Comparison of ENCODE assay signal across 16 mouse cellular contexts in genomic region chr1:162136328-162136727, GRCm38 (mm10).
A peak's percentile ranks its signal among the peaks of the same experiment; 100 is the strongest.
DNase-seq lines count a peak whose midpoint lies in the region; ATAC-seq and TF ChIP-seq lines count a peak whose summit lies in the region.
"Had no signal": no experiment of that assay in that cellular context is flagged by ENCODE, and none has a peak within 500 bp of the region (broad histone marks: within the 10 kb centered on the region; RNA-seq: fewer than 3 reads in every experiment).

No protein-coding gene starts in this region.

- H3K36me3 ChIP-seq in hindbrain, embryonic 10.5 days = no peaks in the 10 kb centered on the region
- H3K36me3 ChIP-seq in hindbrain, embryonic 13.5 days = no peaks in the 10 kb centered on the region
- no peaks in the 10 kb centered on the region for H3K36me3 ChIP-seq in embryonic facial prominence, embryonic 10.5 days (replicated peaks)
- H3K36me3 ChIP-seq in hindbrain, embryonic 11.5 days (ENCODE audit: control insufficient read depth, insufficient read depth, low read length) = no peaks in the 10 kb centered on the region
- no peaks in the 10 kb centered on the region for H3K36me3 ChIP-seq in limb, embryonic 14.5 days (ENCODE audit: control insufficient read depth, insufficient read depth, low read length)
- H3K36me3 ChIP-seq: heart, embryonic 15.5 days; liver, embryonic 13.5 days had no signal

- no peak overlapping the region for H3K4me2 ChIP-seq in hindbrain, embryonic 13.5 days
- no peak overlapping the region for H3K4me2 ChIP-seq in hindbrain, embryonic 11.5 days (replicated peaks; ENCODE audit: low read depth, low read length)
- H3K4me2 ChIP-seq in limb, embryonic 14.5 days (replicated peaks; ENCODE audit: low read depth, low read length, severe bottlenecking) = no peak overlapping the region
- H3K4me2 ChIP-seq: heart, embryonic 15.5 days; liver, embryonic 13.5 days had no signal

- WGBS in hindbrain, embryonic 10.5 days = 46% methylated on average over 4 of the region's 4 CpGs
- 26% methylated on average over 4 of the region's 4 CpGs for WGBS in hindbrain, embryonic 13.5 days
- WGBS in embryonic facial prominence, embryonic 10.5 days = 56% methylated on average over 4 of the region's 4 CpGs
- 44% methylated on average over 4 of the region's 4 CpGs for WGBS in hindbrain, embryonic 11.5 days
- WGBS in limb, embryonic 14.5 days = 32% methylated on average over 4 of the region's 4 CpGs

- peaks cover 27% of the 10 kb centered on the region for H3K4me1 ChIP-seq in hindbrain, embryonic 10.5 days (replicated peaks)
- H3K4me1 ChIP-seq in hindbrain, embryonic 13.5 days (replicated peaks) = 0 out of 2 replicates have a peak, but pooled peaks cover 4% of the 10 kb centered on the region
- H3K4me1 ChIP-seq in embryonic facial prominence, embryonic 10.5 days = peaks cover 30% of the 10 kb centered on the region
- H3K4me1 ChIP-seq in hindbrain, embryonic 11.5 days (replicated peaks; ENCODE audit: control insufficient read depth, insufficient read depth, low read length) = no peaks in the 10 kb centered on the region
- H3K4me1 ChIP-seq in limb, embryonic 14.5 days (ENCODE audit: control insufficient read depth, insufficient read depth, low read length) = peaks cover 19% of the 10 kb centered on the region
- H3K4me1 ChIP-seq: heart, embryonic 15.5 days; liver, embryonic 13.5 days had no signal

- no peak for TF ChIP-seq POLR2A in limb, embryonic 14.5 days (IDR thresholded peaks at IDR 0.05; ENCODE audit: borderline replicate concordance, extremely low read depth, insufficient read depth, insufficient read length)

- no peak for DNase-seq in hindbrain, embryonic 10.5 days (ENCODE audit: low spot score)
- DNase-seq in embryonic facial prominence, embryonic 10.5 days (ENCODE audit: low spot score) = no peak
- peak; percentile 23 for DNase-seq in hindbrain, embryonic 11.5 days (ENCODE audit: low spot score)
- peak; percentile 76 for DNase-seq in limb, embryonic 14.5 days (ENCODE audit: low spot score)
- DNase-seq in cerebellum, adult 8-10 months = no peak
- no peak for DNase-seq in heart, postnatal 10 days
- no peak for DNase-seq in adrenal gland, adult 18-20 months (ENCODE audit: low spot score in 2 of 2)
- DNase-seq: cerebellum, postnatal 36 days; heart, adult 2 months; kidney, adult 9 months; kidney, postnatal 36 days; liver, embryonic 13.5 days; right cerebral cortex, postnatal 25 days; thymus, postnatal 25 days had no signal

- H3K9me3 ChIP-seq in hindbrain, embryonic 10.5 days = no peaks in the 10 kb centered on the region
- no peaks in the 10 kb centered on the region for H3K9me3 ChIP-seq in hindbrain, embryonic 13.5 days
- no peaks in the 10 kb centered on the region for H3K9me3 ChIP-seq in embryonic facial prominence, embryonic 10.5 days
- no peaks in the 10 kb centered on the region for H3K9me3 ChIP-seq in hindbrain, embryonic 11.5 days (ENCODE audit: control insufficient read depth, low read length)
- H3K9me3 ChIP-seq in limb, embryonic 14.5 days (ENCODE audit: control insufficient read depth, low read length) = no peaks in the 10 kb centered on the region
- H3K9me3 ChIP-seq: heart, embryonic 15.5 days; liver, embryonic 13.5 days had no signal

- no peak for ATAC-seq in hindbrain, embryonic 13.5 days (ENCODE audit: low FRiP score)
- peak; percentile 50; the same call in 1 of the 2 replicates for ATAC-seq in hindbrain, embryonic 11.5 days (ENCODE audit: low FRiP score)
- no peak for ATAC-seq in limb, embryonic 14.5 days (ENCODE audit: low FRiP score, low read depth)

- intact Hi-C loops in heart, postnatal 10 days (cut with DNase I) = no loop called here

- H3K27me3 ChIP-seq in hindbrain, embryonic 10.5 days (ENCODE audit: insufficient read depth, poor library complexity, severe bottlenecking) = no peaks in the 10 kb centered on the region
- no peaks in the 10 kb centered on the region for H3K27me3 ChIP-seq in hindbrain, embryonic 13.5 days
- no peaks in the 10 kb centered on the region for H3K27me3 ChIP-seq in embryonic facial prominence, embryonic 10.5 days (replicated peaks; ENCODE audit: low read depth, poor library complexity, severe bottlenecking)
- no peaks in the 10 kb centered on the region for H3K27me3 ChIP-seq in hindbrain, embryonic 11.5 days (ENCODE audit: control insufficient read depth, insufficient read depth, low read length)
- no peaks in the 10 kb centered on the region for H3K27me3 ChIP-seq in limb, embryonic 14.5 days (ENCODE audit: control insufficient read depth, insufficient read depth, low read length)
- H3K27me3 ChIP-seq: heart, embryonic 15.5 days; liver, embryonic 13.5 days had no signal

- H3K4me3 ChIP-seq in hindbrain, embryonic 10.5 days = no peak overlapping the region
- H3K4me3 ChIP-seq in hindbrain, embryonic 13.5 days = no peak overlapping the region
- no peak overlapping the region for H3K4me3 ChIP-seq in embryonic facial prominence, embryonic 10.5 days
- no peak overlapping the region for H3K4me3 ChIP-seq in hindbrain, embryonic 11.5 days (ENCODE audit: low read depth, low read length)
- H3K4me3 ChIP-seq in limb, embryonic 14.5 days (replicated peaks; ENCODE audit: low read length) = no peak overlapping the region
- H3K4me3 ChIP-seq: heart, adult 2 months; heart, embryonic 15.5 days; liver, embryonic 13.5 days had no signal

- no peak overlapping the region for H3K9ac ChIP-seq in hindbrain, embryonic 13.5 days
- no peak overlapping the region for H3K9ac ChIP-seq in hindbrain, embryonic 11.5 days (ENCODE audit: low read depth, low read length)
- no peak overlapping the region for H3K9ac ChIP-seq in limb, embryonic 14.5 days (ENCODE audit: low read depth, low read length, severe bottlenecking)
- H3K9ac ChIP-seq: heart, embryonic 15.5 days; liver, embryonic 13.5 days had no signal

- peak overlapping the region; percentile 87; the same call in 1 of the 2 replicates for H3K27ac ChIP-seq in hindbrain, embryonic 10.5 days
- H3K27ac ChIP-seq in hindbrain, embryonic 13.5 days = no peak overlapping the region
- H3K27ac ChIP-seq in embryonic facial prominence, embryonic 10.5 days (replicated peaks) = peak overlapping the region; percentile 66
- no peak overlapping the region for H3K27ac ChIP-seq in hindbrain, embryonic 11.5 days (ENCODE audit: low read depth, low read length)
- H3K27ac ChIP-seq in limb, embryonic 14.5 days (replicated peaks; ENCODE audit: low read depth, low read length) = peak overlapping the region; percentile 64; the same call in 1 of the 2 replicates
- H3K27ac ChIP-seq: heart, adult 2 months; heart, embryonic 15.5 days; liver, embryonic 13.5 days had no signal

Comparison
In these comparisons a context has a peak if more than half of its experiments do, and no peak if none do; other contexts are left out.
1. DNase-seq: peak in hindbrain, embryonic 11.5 days (single experiment) and limb, embryonic 14.5 days (single experiment); none in hindbrain, embryonic 10.5 days (single experiment), embryonic facial prominence, embryonic 10.5 days (single experiment), cerebellum, adult 8-10 months (single experiment), heart, postnatal 10 days (0 of 2) and adrenal gland, adult 18-20 months (0 of 2).
2. H3K27ac ChIP-seq: peak in hindbrain, embryonic 10.5 days (single experiment), embryonic facial prominence, embryonic 10.5 days (single experiment) and limb, embryonic 14.5 days (single experiment); none in hindbrain, embryonic 13.5 days (single experiment) and hindbrain, embryonic 11.5 days (single experiment).